In genomic region chr12:103341212-103341611, GRCm38 (mm10) we compare ENCODE assay signal across 12 mouse cellular contexts. TPM values are rescaled to one million over a fixed set of nuclear protein-coding genes. Genes with fewer than 3 reads are reported as not detected.
DNase-seq lines count a peak whose midpoint lies in the region; ATAC-seq lines count a peak whose summit lies in the region.
"Had no signal": no experiment of that assay in that cellular context is flagged by ENCODE, and none has a peak within 500 bp of the region (broad histone marks: within the 10 kb centered on the region; RNA-seq: fewer than 3 reads in every experiment).

No protein-coding gene starts in this region.

- H3K36me3 ChIP-seq in intestine, embryonic 16.5 days (ENCODE audit: control insufficient read depth, insufficient read depth, low read length), result no peaks in the 10 kb centered on the region
- H3K36me3 ChIP-seq in intestine, embryonic 15.5 days, result no peaks in the 10 kb centered on the region
- H3K36me3 ChIP-seq in midbrain, embryonic 14.5 days (ENCODE audit: control insufficient read depth, insufficient read depth, low read length), result no peaks in the 10 kb centered on the region

- H3K9me3 ChIP-seq in intestine, embryonic 16.5 days (ENCODE audit: control insufficient read depth, low read length), result no peaks in the 10 kb centered on the region
- no peaks in the 10 kb centered on the region for H3K9me3 ChIP-seq in intestine, embryonic 15.5 days
- H3K9me3 ChIP-seq in midbrain, embryonic 14.5 days (ENCODE audit: control insufficient read depth, low read length), result no peaks in the 10 kb centered on the region

- no peak overlapping the region for H3K27ac ChIP-seq in intestine, embryonic 16.5 days (ENCODE audit: low read length)
- no peak overlapping the region for H3K27ac ChIP-seq in intestine, embryonic 15.5 days
- no peak overlapping the region for H3K27ac ChIP-seq in midbrain, embryonic 14.5 days (replicated peaks; ENCODE audit: low read depth, low read length)

- no peak overlapping the region for H3K4me2 ChIP-seq in intestine, embryonic 16.5 days (ENCODE audit: low read depth, low read length)
- H3K4me2 ChIP-seq in intestine, embryonic 15.5 days (replicated peaks), result no peak overlapping the region
- H3K4me2 ChIP-seq in midbrain, embryonic 14.5 days (ENCODE audit: low read length), result no peak overlapping the region

- H3K9ac ChIP-seq in intestine, embryonic 16.5 days (ENCODE audit: low read depth, low read length), result no peak overlapping the region
- H3K9ac ChIP-seq in intestine, embryonic 15.5 days, result no peak overlapping the region
- H3K9ac ChIP-seq in midbrain, embryonic 14.5 days (replicated peaks; ENCODE audit: low read length), result no peak overlapping the region

- 0 out of 2 replicates have a peak, but pooled peaks cover 3% of the 10 kb centered on the region for H3K4me1 ChIP-seq in intestine, embryonic 16.5 days (ENCODE audit: control insufficient read depth, insufficient read depth, low read length)
- no peaks in the 10 kb centered on the region for H3K4me1 ChIP-seq in intestine, embryonic 15.5 days (replicated peaks)
- no peaks in the 10 kb centered on the region for H3K4me1 ChIP-seq in midbrain, embryonic 14.5 days (ENCODE audit: control insufficient read depth, insufficient read depth, low read length)

- 79% methylated on average over 5 of the region's 5 CpGs for whole genome bisulfite sequencing in intestine, embryonic 16.5 days
- 78% methylated on average over 5 of the region's 5 CpGs for WGBS in intestine, embryonic 15.5 days
- 93% methylated on average over 5 of the region's 5 CpGs for WGBS in midbrain, embryonic 14.5 days

- no peaks in the 10 kb centered on the region for H3K27me3 ChIP-seq in intestine, embryonic 16.5 days (replicated peaks; ENCODE audit: control insufficient read depth, insufficient read depth, low read length)
- no peaks in the 10 kb centered on the region for H3K27me3 ChIP-seq in intestine, embryonic 15.5 days (replicated peaks)
- H3K27me3 ChIP-seq in midbrain, embryonic 14.5 days (ENCODE audit: control insufficient read depth, insufficient read depth, low read length), result no peaks in the 10 kb centered on the region

- peak; percentile 44 for ATAC-seq in intestine, embryonic 16.5 days
- ATAC-seq in intestine, embryonic 15.5 days, result no peak
- ATAC-seq in inflammation-experienced regulatory T-cells, adult 6 months, result peak; percentile 95
- no peak for ATAC-seq in midbrain, embryonic 14.5 days (ENCODE audit: low FRiP score, low TSS enrichment)

- no peak overlapping the region for H3K4me3 ChIP-seq in intestine, embryonic 16.5 days (ENCODE audit: low read length)
- no peak overlapping the region for H3K4me3 ChIP-seq in intestine, embryonic 15.5 days (replicated peaks)
- H3K4me3 ChIP-seq in midbrain, embryonic 14.5 days (replicated peaks; ENCODE audit: low read depth, low read length), result no peak overlapping the region

- peak; percentile 93 for DNase-seq in CD4-positive helper T cell, adult 2 months (ENCODE audit: low read depth, low spot score)
- DNase-seq in spleen, postnatal 14 days (ENCODE audit: low spot score in 2 of 2), result peak; percentile 30 to 55
- no peak for DNase-seq in adipocyte (ENCODE audit: low spot score)
- no peak for DNase-seq in midbrain, embryonic 14.5 days
- DNase-seq in gastrocnemius, postnatal 25 days, result no peak
- DNase-seq: adrenal gland, postnatal 10 days; kidney, adult 11 months had no signal

RNA-seq across cellular contexts. Expression of gene Asb2, which starts 14.6 kb away (rescaled TPM):
- 22.5 and 23.6 TPM in 2 replicates for polyA plus RNA-seq in intestine, embryonic 16.5 days (2015; fragmentation: Nextera tagmentation; extraction: Ambion mirVana)
- 16.5 and 17.9 TPM in 2 replicates for polyA plus RNA-seq in intestine, embryonic 15.5 days (2015; fragmentation: Nextera tagmentation; extraction: Ambion mirVana)
- polyA plus RNA-seq in inflammation-experienced regulatory T-cells, adult 6 months (2017; shearing (Covaris generic)), result 10 to 100 TPM; 22.5 to 68.5 (median 47.2) TPM
- 0.39 and 0.46 TPM in 2 replicates for polyA plus RNA-seq in midbrain, embryonic 14.5 days (2014; fragmentation: Nextera tagmentation; extraction: Ambion mirVana)
- 100 to 1,000 TPM; 196 to 518 TPM for total RNA-seq in gastrocnemius, postnatal 25 days (2021)

RNA-seq across cellular contexts. Expression of gene Fam181a, which starts 30.4 kb away (rescaled TPM):
- polyA plus RNA-seq in intestine, embryonic 16.5 days (2015; fragmentation: Nextera tagmentation; extraction: Ambion mirVana), result not detected in 2 replicates
- polyA plus RNA-seq in intestine, embryonic 15.5 days (2015; fragmentation: Nextera tagmentation; extraction: Ambion mirVana), result 0.13 TPM in 1 of 2 replicates, not detected in the other
- not detected for polyA plus RNA-seq in inflammation-experienced regulatory T-cells, adult 6 months (2017; shearing (Covaris generic))
- polyA plus RNA-seq in midbrain, embryonic 14.5 days (2014; fragmentation: Nextera tagmentation; extraction: Ambion mirVana), result 8.9 and 15.9 TPM in 2 replicates
- total RNA-seq in gastrocnemius, postnatal 25 days (2021), result not detected
- total RNA-seq: adrenal gland, postnatal 10 days; ES-E14 had no signal
- polyA plus RNA-seq: stomach, embryonic 14.5 days had no signal

RNA-seq across cellular contexts. Expression of gene Otub2, which starts 47.3 kb away (rescaled TPM):
- polyA plus RNA-seq in intestine, embryonic 16.5 days (2015; fragmentation: Nextera tagmentation; extraction: Ambion mirVana), result 5.5 and 5.6 TPM in 2 replicates
- polyA plus RNA-seq in intestine, embryonic 15.5 days (2015; fragmentation: Nextera tagmentation; extraction: Ambion mirVana), result 5.6 and 6.6 TPM in 2 replicates
- polyA plus RNA-seq in inflammation-experienced regulatory T-cells, adult 6 months (2017; shearing (Covaris generic)), result 1 to 10 TPM; 1.3 to 2.3 (median 1.9) TPM
- polyA plus RNA-seq in midbrain, embryonic 14.5 days (2014; fragmentation: Nextera tagmentation; extraction: Ambion mirVana), result 22.9 and 26.3 TPM in 2 replicates
- 1 to 10 TPM; 2.0 to 3.5 TPM for total RNA-seq in gastrocnemius, postnatal 25 days (2021)

Comparison
In these comparisons a context has a peak if more than half of its experiments do, and no peak if none do; other contexts are left out.
1. ATAC-seq: peak in intestine, embryonic 16.5 days (single experiment) and inflammation-experienced regulatory T-cells, adult 6 months (single experiment); none in intestine, embryonic 15.5 days (single experiment) and midbrain, embryonic 14.5 days (single experiment).
2. DNase-seq: peak in CD4-positive helper T cell, adult 2 months (single experiment) and spleen, postnatal 14 days (2 of 2); none in adipocyte (single experiment), midbrain, embryonic 14.5 days (single experiment) and gastrocnemius, postnatal 25 days (single experiment).
3. RNA of gene Asb2, which starts 14.6 kb away (polyA plus RNA-seq): 22.5 to 68.5 TPM in inflammation-experienced regulatory T-cells, adult 6 months, 22.5 to 23.6 TPM in intestine, embryonic 16.5 days and 16.5 to 17.9 TPM in intestine, embryonic 15.5 days; 0.39 to 0.46 TPM in midbrain, embryonic 14.5 days; every median in the first group is over 10 times any median in the second.